Mouse (Mus musculus) intestine, embryonic 15.5 days (tissue): ENCODE results near the gene Tcea3. TPM values are rescaled to one million over a fixed set of nuclear protein-coding genes. Genes with fewer than 3 reads are reported as not detected.

Experiments used
- ATAC-seq: fragments of 200-750 bp; cut with Nextera tagmentation; 2 replicates; pipeline ENCODE4 v1.8.0; 2017; ENCODE audit warnings: moderate TSS enrichment, moderate library complexity
- H3K27ac ChIP-seq: fragments of 300-500 bp; sonication (generic); 2 replicates; pipeline ENCODE4 v1.5.1; 2015; ENCODE audit warnings: mild to moderate bottlenecking, inconsistent platforms
- H3K27me3 ChIP-seq: fragments of 300-500 bp; sonication (generic); replicated peaks from 2 replicates; pipeline ENCODE4 v1.6.1; 2015; ENCODE audit warnings: inconsistent platforms
- H3K36me3 ChIP-seq: fragments of 300-500 bp; sonication (generic); 2 replicates; pipeline ENCODE4 v1.6.1; 2015; ENCODE audit warnings: inconsistent platforms
- H3K4me1 ChIP-seq: fragments of 300-500 bp; sonication (generic); replicated peaks from 2 replicates; pipeline ENCODE4 v1.6.1; 2015; ENCODE audit warnings: inconsistent platforms
- H3K4me2 ChIP-seq: fragments of 300-500 bp; sonication (generic); replicated peaks from 2 replicates; pipeline ENCODE4 v1.6.1; 2015; ENCODE audit warnings: mild to moderate bottlenecking, inconsistent platforms
- H3K4me3 ChIP-seq: fragments of 300-500 bp; sonication (generic); replicated peaks from 2 replicates; pipeline ENCODE4 v1.5.1; 2015; ENCODE audit warnings: inconsistent platforms
- H3K9ac ChIP-seq: fragments of 300-500 bp; sonication (generic); 2 replicates; pipeline ENCODE4 v1.6.1; 2015; ENCODE audit warnings: inconsistent platforms
- H3K9me3 ChIP-seq: fragments of 300-500 bp; sonication (generic); 2 replicates; pipeline ENCODE4 v1.6.1; 2016; ENCODE audit warnings: inconsistent platforms
- whole genome bisulfite sequencing: fragments of 180-500 bp; shearing (Covaris S2); methylation state at CpG from one replicate; pipeline ENCODE4 v1.1.7; 2015; 5-methylcytosine and 5-hydroxymethylcytosine counted together
- polyA plus RNA-seq: library from polyadenylated mRNA; unstranded; fragments of >200 nt; fragmentation: Nextera tagmentation; extraction: Ambion mirVana; gene quantifications from 2 replicates; pipeline ENCODE4 v1.2.1, GENCODE M21; 2015

Gene Tcea3
- polyA plus RNA-seq, 1 experiment from 2014 or later = 18.3 TPM

DNA sequence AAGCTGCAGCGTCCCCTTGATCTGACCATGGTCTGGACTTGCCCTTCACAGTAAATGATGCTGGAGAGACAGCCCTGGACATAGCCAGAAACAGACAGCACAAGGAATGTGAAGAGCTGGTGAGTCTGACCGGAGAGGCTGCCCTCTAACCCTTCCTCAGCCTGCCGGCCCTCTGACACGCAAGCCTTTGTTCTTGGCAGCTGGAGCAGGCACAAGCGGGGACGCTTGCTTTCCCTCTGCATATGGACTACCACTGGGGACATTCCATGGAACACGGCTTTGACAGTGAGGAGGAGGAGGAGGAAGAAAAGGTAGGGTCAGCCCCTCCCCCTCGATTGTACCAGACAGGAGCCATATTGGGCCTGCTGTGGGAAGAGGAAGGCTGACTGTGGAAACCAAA lies 6.6 kb upstream of the Tcea3 start:
- H3K27me3 ChIP-seq = peaks cover 9% of the 10 kb centered on the region; the same call in 1 of the 2 replicates
- H3K36me3 ChIP-seq = 0 out of 2 replicates have a peak, but pooled peaks cover 13% of the 10 kb centered on the region
- no peak overlapping the region for H3K4me3 ChIP-seq
- H3K4me1 ChIP-seq = peaks cover 10% of the 10 kb centered on the region; the same call in 1 of the 2 replicates
- no peak overlapping the region for H3K4me2 ChIP-seq
- H3K9ac ChIP-seq = no peak overlapping the region
- WGBS = 75% methylated on average over 8 of the region's 8 CpGs
- H3K27ac ChIP-seq = no peak overlapping the region
- ATAC-seq = no peak
- H3K9me3 ChIP-seq = no peaks in the 10 kb centered on the region

DNA sequence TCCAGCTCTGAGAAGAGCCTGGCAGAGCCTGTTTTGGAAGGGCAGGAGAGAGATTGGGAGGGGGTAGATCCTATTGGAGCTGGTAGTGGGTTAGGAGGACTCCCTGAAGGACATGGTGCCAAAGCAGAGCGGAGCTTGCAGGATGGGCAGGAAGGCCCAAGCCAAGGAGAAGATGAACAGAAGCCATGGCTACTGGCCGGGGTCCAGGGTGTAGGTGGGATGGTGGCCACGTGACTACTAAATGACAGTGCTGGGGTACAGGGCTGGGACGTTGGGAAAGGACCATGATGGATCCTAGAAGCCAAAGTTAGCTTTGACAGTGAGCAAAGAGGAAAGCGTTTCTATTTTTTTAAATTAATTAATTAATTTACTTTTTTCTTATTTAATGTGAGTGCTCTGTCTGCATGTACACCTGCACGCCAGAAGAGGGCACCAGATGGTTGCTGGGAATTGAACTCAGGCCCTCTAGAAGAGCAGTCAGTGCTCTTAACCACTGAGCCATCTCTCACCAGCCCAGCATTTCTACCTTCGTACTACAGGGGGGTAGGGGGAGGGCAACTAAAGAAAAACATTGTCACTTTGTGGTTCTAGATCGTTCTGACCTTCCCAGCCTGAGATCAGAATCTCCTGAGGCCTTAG lies 5.3 kb upstream of the Tcea3 start:
- Histone ChIP-seq H3K4me2 (no peak overlapping the region), H3K36me3 (0 out of 2 replicates have a peak, but pooled peaks cover 13% of the 10 kb centered on the region), H3K4me1 (peaks cover 22% of the 10 kb centered on the region), H3K4me3 (no peak overlapping the region), H3K9me3 (no peaks in the 10 kb centered on the region), H3K27ac (no peak overlapping the region), H3K9ac (no peak overlapping the region), H3K27me3 (peaks cover 9% of the 10 kb centered on the region)
- WGBS = 50% methylated on average over 8 of the region's 8 CpGs
- no peak for ATAC-seq

DNA sequence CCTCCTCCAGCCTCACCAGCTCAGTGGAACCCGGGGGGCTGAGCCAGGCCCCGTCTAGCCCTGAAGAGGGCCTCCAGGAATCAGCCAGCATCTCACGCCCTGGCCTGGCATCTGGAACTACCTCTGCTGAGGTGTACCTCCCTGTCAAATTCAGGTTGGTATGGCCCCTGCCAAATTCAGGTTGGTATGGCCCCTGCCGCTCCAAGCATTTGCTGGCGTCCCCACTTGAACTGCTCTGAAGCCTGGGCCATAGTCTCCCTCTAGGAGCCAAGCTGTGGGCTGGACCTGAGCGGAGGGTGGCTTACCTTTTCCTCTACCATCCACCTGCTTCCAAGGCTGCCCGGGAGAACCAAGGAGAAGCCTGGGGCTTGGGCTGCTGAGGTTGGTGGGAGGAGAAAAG lies 4.8 kb upstream of the Tcea3 start:
- Histone ChIP-seq H3K36me3 (0 out of 2 replicates have a peak, but pooled peaks cover 13% of the 10 kb centered on the region), H3K9me3 (no peaks in the 10 kb centered on the region)

DNA sequence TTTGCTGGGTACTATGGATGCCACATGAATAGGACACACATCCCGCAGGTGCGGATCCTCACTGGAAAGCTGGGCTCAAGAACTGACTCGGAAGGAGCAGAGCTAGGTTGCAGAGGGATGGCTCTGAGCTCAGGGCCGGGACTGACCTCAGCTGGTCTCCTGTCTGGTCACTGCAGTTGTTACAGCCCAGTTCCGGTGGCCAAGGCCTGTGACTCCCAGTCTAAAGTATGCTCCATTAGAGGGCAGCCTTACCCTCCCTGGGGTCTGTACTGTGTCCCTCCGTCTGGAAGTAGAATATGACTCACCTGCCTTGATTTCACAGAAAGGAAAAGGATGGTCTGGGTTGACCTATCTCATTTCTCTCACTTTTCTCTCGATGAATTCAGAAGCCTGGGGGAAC lies 3.3 kb upstream of the Tcea3 start:
- WGBS = 69% methylated on average over 7 of the region's 7 CpGs
- Histone ChIP-seq H3K36me3 (0 out of 2 replicates have a peak, but pooled peaks cover 13% of the 10 kb centered on the region), H3K4me3 (no peak overlapping the region), H3K4me2 (no peak overlapping the region), H3K4me1 (peaks cover 33% of the 10 kb centered on the region), H3K9me3 (no peaks in the 10 kb centered on the region), H3K9ac (no peak overlapping the region), H3K27me3 (peaks cover 12% of the 10 kb centered on the region), H3K27ac (no peak overlapping the region)
- no peak for ATAC-seq

More for the DNA sequence above, 4.8 kb upstream of the Tcea3 start:
- Histone ChIP-seq H3K4me3 (no peak overlapping the region), H3K27ac (no peak overlapping the region), H3K4me2 (no peak overlapping the region), H3K4me1 (peaks cover 27% of the 10 kb centered on the region), H3K9ac (no peak overlapping the region), H3K27me3 (peaks cover 14% of the 10 kb centered on the region)
- ATAC-seq = no peak
- 84% methylated on average over 7 of the region's 7 CpGs for WGBS

DNA sequence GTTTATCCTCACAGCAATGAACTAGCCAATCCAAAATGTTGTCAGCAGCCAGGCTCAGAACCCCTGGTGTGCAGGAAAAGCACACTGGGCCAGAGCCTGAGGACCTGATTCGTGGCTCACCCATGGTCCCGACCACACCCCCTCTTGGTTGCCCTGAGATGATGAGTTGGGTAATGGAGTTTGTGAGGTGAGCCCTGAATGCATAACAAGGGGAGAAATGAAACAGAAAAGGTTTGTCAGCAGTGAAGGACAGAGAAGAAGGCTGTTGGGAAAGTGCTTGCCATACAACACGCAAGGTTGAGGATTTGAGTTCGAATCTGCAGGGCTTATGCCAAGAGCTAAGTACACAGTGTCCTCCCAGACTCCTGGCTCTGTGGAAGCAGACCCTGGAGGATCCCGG lies 1.8 kb upstream of the Tcea3 start:
- Histone ChIP-seq H3K36me3 (0 out of 2 replicates have a peak, but pooled peaks cover 7% of the 10 kb centered on the region), H3K4me1 (peaks cover 44% of the 10 kb centered on the region), H3K27me3 (peaks cover 12% of the 10 kb centered on the region), H3K4me3 (no peak overlapping the region), H3K27ac (no peak overlapping the region), H3K9me3 (no peaks in the 10 kb centered on the region), H3K9ac (no peak overlapping the region), H3K4me2 (no peak overlapping the region)
- 58% methylated on average over 5 of the region's 5 CpGs for WGBS
- ATAC-seq = no peak

DNA sequence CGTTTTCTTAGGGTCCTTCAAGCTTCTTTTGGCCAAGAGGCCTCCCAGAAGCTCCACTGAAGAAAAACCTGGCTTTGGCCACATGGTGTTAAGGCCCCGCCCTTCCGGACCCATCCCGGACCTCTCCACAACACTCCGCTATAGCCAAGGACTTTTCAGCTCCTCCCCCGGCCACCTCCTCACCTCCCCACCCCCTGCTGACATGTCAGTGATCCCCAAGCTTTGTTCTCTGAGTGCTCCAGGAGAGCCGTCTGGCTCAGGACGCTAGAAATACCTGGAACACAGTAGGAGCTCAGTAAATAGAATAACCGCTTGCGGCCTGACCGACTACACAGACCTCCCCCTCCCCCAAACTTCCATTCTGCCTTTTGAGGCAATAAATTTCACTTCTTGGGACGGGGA lies 960 bp upstream of the Tcea3 start:
- H3K27ac ChIP-seq = no peak overlapping the region
- 9% methylated on average over 12 of the region's 12 CpGs for WGBS
- H3K9me3 ChIP-seq = no peaks in the 10 kb centered on the region
- peaks cover 44% of the 10 kb centered on the region for H3K4me1 ChIP-seq
- H3K4me3 ChIP-seq = no peak overlapping the region
- H3K4me2 ChIP-seq = peak overlapping the region; percentile 99
- H3K9ac ChIP-seq = no peak overlapping the region
- ATAC-seq = no peak
- peaks cover 12% of the 10 kb centered on the region for H3K27me3 ChIP-seq
- 0 out of 2 replicates have a peak, but pooled peaks cover 2% of the 10 kb centered on the region for H3K36me3 ChIP-seq

DNA sequence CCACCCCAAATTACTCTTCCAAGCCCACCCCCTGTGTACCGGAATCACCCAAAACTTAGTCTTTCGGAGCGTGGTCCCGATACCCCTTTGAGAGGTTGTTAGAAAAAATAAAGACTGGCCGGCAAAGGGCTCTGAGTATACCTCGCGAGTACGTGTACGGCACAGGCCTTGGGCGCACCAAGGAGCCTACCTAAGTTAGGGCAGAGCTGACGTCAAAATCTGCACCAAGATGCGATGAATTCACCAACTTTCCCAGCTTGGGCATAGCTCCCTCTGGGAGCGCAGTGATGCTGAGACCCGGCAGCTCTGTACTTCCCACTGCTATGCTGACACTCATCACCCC lies 172 bp upstream of the Tcea3 start:
- peak overlapping the region; percentile 58; the same call in 1 of the 2 replicates for H3K9ac ChIP-seq
- WGBS = 6% methylated on average over 14 of the region's 14 CpGs
- peaks cover 12% of the 10 kb centered on the region for H3K27me3 ChIP-seq
- H3K4me1 ChIP-seq = peaks cover 44% of the 10 kb centered on the region
- no peak overlapping the region for H3K27ac ChIP-seq
- peak overlapping the region; percentile 54 for H3K4me3 ChIP-seq
- H3K9me3 ChIP-seq = no peaks in the 10 kb centered on the region
- H3K4me2 ChIP-seq = peak overlapping the region; percentile 99
- 0 out of 2 replicates have a peak, but pooled peaks cover 2% of the 10 kb centered on the region for H3K36me3 ChIP-seq
- no peak; the same call in 1 of the 2 replicates for ATAC-seq

DNA sequence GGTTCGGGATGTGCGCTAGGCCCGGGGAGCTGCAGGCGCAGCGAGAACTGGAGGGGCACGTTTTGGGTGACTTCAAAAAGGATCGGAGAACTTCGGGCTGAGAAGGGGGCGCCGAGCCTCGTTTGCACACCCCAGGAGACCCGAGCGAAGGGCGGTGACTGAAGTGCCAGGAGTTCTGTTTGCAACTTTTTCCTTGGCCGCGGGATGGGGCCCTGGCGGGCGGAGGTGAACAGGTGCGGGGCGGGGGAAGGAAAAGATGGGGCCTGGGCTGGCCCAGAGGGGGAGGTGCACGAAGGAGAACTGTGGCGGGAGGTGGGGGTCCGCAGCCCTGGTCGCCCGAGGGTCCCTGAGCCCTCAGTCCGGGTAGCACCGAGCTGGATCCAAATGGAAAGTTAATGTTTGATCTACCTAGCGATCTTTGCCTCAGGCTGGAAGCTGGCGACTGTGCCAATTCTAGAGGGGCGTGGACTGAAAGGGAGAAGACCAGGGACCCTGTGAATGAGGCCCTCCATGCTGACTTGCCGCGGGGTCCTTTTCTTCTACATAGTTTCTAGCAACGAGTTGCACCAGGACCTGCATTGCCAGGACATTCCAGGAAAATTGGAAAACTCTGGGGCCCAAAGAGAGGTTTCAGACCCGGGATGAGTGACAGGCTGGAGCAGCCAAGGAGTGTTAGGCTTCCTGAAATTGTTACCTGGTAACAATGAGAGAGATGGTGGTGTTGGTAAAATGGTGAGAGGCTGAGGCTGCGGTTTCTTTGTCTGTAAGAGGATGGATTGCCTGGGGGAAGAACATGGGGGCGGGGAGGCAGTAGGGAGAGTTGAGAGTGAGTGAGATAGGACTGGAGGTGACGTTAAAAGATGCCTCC lies 1.2 kb downstream of the Tcea3 start:
- Histone ChIP-seq H3K9ac (peak overlapping the region; percentile 58), H3K9me3 (no peaks in the 10 kb centered on the region), H3K4me2 (peak overlapping the region; percentile 99), H3K27ac (peak overlapping the region; percentile 27), H3K27me3 (peaks cover 12% of the 10 kb centered on the region), H3K4me3 (peak overlapping the region; percentile 54), H3K36me3 (0 out of 2 replicates have a peak, but pooled peaks cover under 1% of the 10 kb centered on the region), H3K4me1 (peaks cover 44% of the 10 kb centered on the region)
- ATAC-seq = peak; percentile 30; the same call in 1 of the 2 replicates
- 3% methylated on average over 37 of the region's 37 CpGs for WGBS

DNA sequence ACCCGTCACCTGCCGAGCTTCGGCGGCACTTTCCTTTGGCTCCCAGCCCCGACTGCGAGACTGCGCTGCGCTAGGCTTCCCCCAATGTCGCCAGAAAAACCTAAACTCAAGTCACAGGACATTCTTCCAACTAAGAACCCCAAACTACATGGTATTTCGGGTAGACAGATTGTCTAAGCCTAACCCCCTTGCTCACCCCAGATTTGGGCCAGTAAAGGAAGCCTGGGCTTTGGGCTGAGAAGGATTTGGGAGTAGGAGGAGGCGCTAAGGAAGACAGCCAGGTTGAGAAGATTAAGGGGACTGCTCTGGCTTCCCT lies 1.8 kb downstream of the Tcea3 start:
- H3K27ac ChIP-seq = peak overlapping the region; percentile 42; the same call in 1 of the 2 replicates
- H3K9ac ChIP-seq = no peak overlapping the region
- H3K4me3 ChIP-seq = peak overlapping the region; percentile 54
- 25% methylated on average over 11 of the region's 11 CpGs for WGBS
- no peaks in the 10 kb centered on the region for H3K36me3 ChIP-seq
- peak overlapping the region; percentile 99 for H3K4me2 ChIP-seq
- no peaks in the 10 kb centered on the region for H3K9me3 ChIP-seq
- H3K27me3 ChIP-seq = peaks cover 12% of the 10 kb centered on the region
- ATAC-seq = no peak
- H3K4me1 ChIP-seq = peaks cover 44% of the 10 kb centered on the region

DNA sequence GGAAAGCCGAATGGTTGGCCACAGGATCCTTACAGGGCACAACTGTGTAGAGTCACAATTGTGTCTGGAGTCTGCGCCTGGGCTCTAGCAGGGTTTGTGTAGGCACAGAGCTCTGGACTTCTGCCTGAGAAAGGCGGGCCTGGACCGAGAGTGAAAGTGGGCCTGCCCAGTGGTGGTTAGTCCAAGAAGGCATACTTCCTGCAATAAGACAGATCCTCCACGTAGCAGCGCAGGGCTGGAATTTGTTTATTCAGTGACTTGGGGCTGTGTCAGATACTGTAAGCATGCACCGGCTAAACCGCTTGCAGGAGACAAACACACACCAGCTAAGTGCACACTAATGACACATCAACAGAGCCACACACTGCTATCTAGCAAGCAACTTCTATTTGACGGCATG lies 2.3 kb downstream of the Tcea3 start:
- Histone ChIP-seq H3K36me3 (no peaks in the 10 kb centered on the region), H3K27ac (peak overlapping the region; percentile 42; the same call in 1 of the 2 replicates), H3K4me3 (no peak overlapping the region), H3K4me1 (peaks cover 44% of the 10 kb centered on the region), H3K4me2 (peak overlapping the region; percentile 99), H3K9me3 (no peaks in the 10 kb centered on the region), H3K9ac (no peak overlapping the region), H3K27me3 (peaks cover 12% of the 10 kb centered on the region)
- 16% methylated on average over 9 of the region's 9 CpGs for WGBS
- peak; percentile 74 for ATAC-seq

DNA sequence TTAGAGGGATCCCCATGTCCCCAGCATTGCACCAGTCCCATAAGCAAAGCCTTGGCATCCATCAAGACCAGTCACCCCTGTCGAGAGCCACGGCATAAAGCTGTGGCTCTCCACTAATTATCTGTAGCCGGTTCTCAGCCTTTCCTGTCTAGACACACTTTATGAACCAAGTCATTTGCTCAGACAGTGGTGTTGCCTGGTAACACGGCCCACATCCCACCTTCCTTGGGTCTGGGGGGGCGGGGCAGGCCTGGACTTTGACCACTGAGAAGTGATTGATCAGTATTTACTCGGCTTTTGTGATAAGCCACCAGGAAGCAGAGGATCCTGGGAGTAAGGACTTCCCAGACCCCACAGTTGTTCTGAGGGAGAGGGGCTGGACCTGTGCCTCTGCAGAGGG lies 8.4 kb downstream of the Tcea3 start:
- ATAC-seq = peak; percentile 50
- no peaks in the 10 kb centered on the region for H3K36me3 ChIP-seq
- 0 out of 2 replicates have a peak, but pooled peaks cover 5% of the 10 kb centered on the region for H3K4me1 ChIP-seq
- no peak overlapping the region for H3K9ac ChIP-seq
- H3K9me3 ChIP-seq = no peaks in the 10 kb centered on the region
- no peak overlapping the region for H3K4me2 ChIP-seq
- no peak overlapping the region for H3K4me3 ChIP-seq
- H3K27ac ChIP-seq = no peak overlapping the region
- 17% methylated on average over 6 of the region's 6 CpGs for WGBS
- H3K27me3 ChIP-seq = no peaks in the 10 kb centered on the region

DNA sequence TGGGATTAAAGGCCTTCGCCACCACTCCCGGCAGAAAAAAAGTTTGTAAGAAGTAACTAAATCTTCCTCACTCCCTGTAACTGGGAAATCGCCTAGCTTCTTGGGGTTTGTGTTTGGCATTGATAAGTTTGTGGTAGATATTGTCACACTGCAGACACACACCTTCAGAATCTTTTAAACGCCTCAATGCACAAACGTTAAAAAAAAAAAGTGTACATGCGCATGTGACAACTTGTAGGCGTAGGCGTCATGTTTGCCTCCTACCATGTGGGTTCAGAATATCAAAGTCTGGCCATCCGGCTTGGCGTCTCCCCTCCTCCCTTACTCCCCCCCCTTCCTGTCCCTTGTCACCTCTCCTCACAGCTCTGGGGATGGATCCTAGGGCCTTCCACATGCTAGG lies 9.2 kb downstream of the Tcea3 start:
- 66% methylated on average over 10 of the region's 10 CpGs for WGBS
- H3K27ac ChIP-seq = no peak overlapping the region
- no peaks in the 10 kb centered on the region for H3K9me3 ChIP-seq
- no peaks in the 10 kb centered on the region for H3K36me3 ChIP-seq
- no peak for ATAC-seq
- no peak overlapping the region for H3K4me3 ChIP-seq
- H3K4me2 ChIP-seq = no peak overlapping the region
- H3K9ac ChIP-seq = no peak overlapping the region
- no peaks in the 10 kb centered on the region for H3K27me3 ChIP-seq
- H3K4me1 ChIP-seq = peaks cover 6% of the 10 kb centered on the region; the same call in 1 of the 2 replicates
